Mouse (Mus musculus) midbrain, embryonic 16.5 days (tissue): ENCODE data around the gene Sh3gl1. TPM values are rescaled to one million over a fixed set of nuclear protein-coding genes. Genes with fewer than 3 reads are reported as not detected.

ENCODE experiments used
- ATAC-seq: fragments of 200-750 bp; cut with Nextera tagmentation; 2 replicates; pipeline ENCODE4 v1.8.0; 2017; ENCODE audit warnings: moderate TSS enrichment
- H3K27ac ChIP-seq: fragments of 300-500 bp; sonication (generic); 2 replicates; pipeline ENCODE4 v1.5.1; 2014; ENCODE audit warnings: mild to moderate bottlenecking, low read length, mixed read lengths
- H3K27me3 ChIP-seq: fragments of 300-500 bp; sonication (generic); 2 replicates; pipeline ENCODE4 v1.6.1; 2014; ENCODE audit warnings: low read depth, low read length, mixed read lengths; ENCODE audit not compliant: control insufficient read depth, insufficient read depth
- H3K36me3 ChIP-seq: fragments of 300-500 bp; sonication (generic); 2 replicates; pipeline ENCODE4 v1.6.1; 2014; ENCODE audit warnings: mild to moderate bottlenecking, low read length, moderate library complexity, mixed read lengths; ENCODE audit not compliant: control insufficient read depth, insufficient read depth
- H3K4me1 ChIP-seq: fragments of 300-500 bp; sonication (generic); 2 replicates; pipeline ENCODE4 v1.6.1; 2014; ENCODE audit warnings: mild to moderate bottlenecking, low read length, mixed read lengths; ENCODE audit not compliant: control insufficient read depth, insufficient read depth
- H3K4me2 ChIP-seq: fragments of 300-500 bp; sonication (generic); 2 replicates; pipeline ENCODE4 v1.6.1; 2014; ENCODE audit warnings: mild to moderate bottlenecking, low read length, mixed read lengths
- H3K4me3 ChIP-seq: fragments of 300-500 bp; sonication (generic); 2 replicates; pipeline ENCODE4 v1.5.1; 2014; ENCODE audit warnings: low read depth, mild to moderate bottlenecking, low read length, moderate library complexity, mixed read lengths
- H3K9ac ChIP-seq: fragments of 300-500 bp; sonication (generic); 2 replicates; pipeline ENCODE4 v1.6.1; 2014; ENCODE audit warnings: low read depth, low read length, mixed read lengths
- H3K9me3 ChIP-seq: fragments of 300-500 bp; sonication (generic); replicated peaks from 2 replicates; pipeline ENCODE4 v1.6.1; 2014; ENCODE audit warnings: mild to moderate bottlenecking, low read length, mixed read lengths; ENCODE audit not compliant: control insufficient read depth, poor library complexity, severe bottlenecking
- WGBS: fragments of 180-500 bp; shearing (Covaris S2); extraction: QIAGEN DNeasy Blood & Tissue Kit; methylation state at CpG from one replicate; pipeline ENCODE4 v1.1.7; 2014; 5-methylcytosine and 5-hydroxymethylcytosine counted together
- polyA plus RNA-seq: library from polyadenylated mRNA; unstranded; fragments of >200 nt; fragmentation: Nextera tagmentation; extraction: Ambion mirVana; gene quantifications from 2 replicates; pipeline ENCODE4 v1.2.1, GENCODE M21; 2015

Sh3gl1 gene
- polyA plus RNA-seq, 1 experiment from 2014 or later, result 102 TPM

GRCm38 (mm10) chr17:56003000-56003399 lies 33.4 kb downstream of the Sh3gl1 start:
- H3K27ac ChIP-seq, result no peak overlapping the region
- whole genome bisulfite sequencing, result 96% methylated on average over 3 of the region's 3 CpGs

GRCm38 (mm10) chr17:55999794-56000499 lies 36.5 kb downstream of the Sh3gl1 start:
- peaks cover 18% of the 10 kb centered on the region for H3K36me3 ChIP-seq
- 0 out of 2 replicates have a peak overlapping the region, but pooled peaks have one; percentile 6 for H3K4me2 ChIP-seq
- H3K27ac ChIP-seq, result no peak overlapping the region
- H3K9ac ChIP-seq, result no peak overlapping the region
- WGBS, result 7% methylated on average over 30 of the region's 30 CpGs
- ATAC-seq, result 0 out of 2 replicates have a peak, but pooled peaks have one; percentile 22
- peaks cover 9% of the 10 kb centered on the region for H3K27me3 ChIP-seq
- no peak overlapping the region for H3K4me3 ChIP-seq
- H3K9me3 ChIP-seq, result no peaks in the 10 kb centered on the region
- H3K4me1 ChIP-seq, result no peaks in the 10 kb centered on the region

More at GRCm38 (mm10) chr17:56003000-56003399, 33.4 kb downstream of the Sh3gl1 start:
- Histone ChIP-seq H3K9ac (no peak overlapping the region), H3K4me2 (no peak overlapping the region), H3K9me3 (no peaks in the 10 kb centered on the region), H3K36me3 (no peaks in the 10 kb centered on the region), H3K4me1 (peaks cover 5% of the 10 kb centered on the region; the same call in 1 of the 2 replicates), H3K27me3 (peaks cover 9% of the 10 kb centered on the region), H3K4me3 (no peak overlapping the region)
- ATAC-seq, result no peak

- no peak for ATAC-seq
- Histone ChIP-seq H3K4me2 (no peak overlapping the region), H3K27me3 (peaks cover 8% of the 10 kb centered on the region), H3K27ac (no peak overlapping the region), H3K9me3 (no peaks in the 10 kb centered on the region), H3K4me1 (no peaks in the 10 kb centered on the region), H3K9ac (no peak overlapping the region), H3K4me3 (no peak overlapping the region), H3K36me3 (peaks cover 37% of the 10 kb centered on the region)
- whole genome bisulfite sequencing, result 89% methylated on average over 15 of the region's 15 CpGs
Measured at GRCm38 (mm10) chr17:55996007-55996406, 40.4 kb downstream of the Sh3gl1 start.

GRCm38 (mm10) chr17:55990278-55990898 lies 46.0 kb downstream of the Sh3gl1 start:
- peaks cover 7% of the 10 kb centered on the region for H3K4me1 ChIP-seq
- no peak for ATAC-seq
- 90% methylated on average over 8 of the region's 8 CpGs for WGBS
- no peak overlapping the region for H3K4me2 ChIP-seq
- no peak overlapping the region for H3K4me3 ChIP-seq
- no peak overlapping the region for H3K27ac ChIP-seq
- no peaks in the 10 kb centered on the region for H3K27me3 ChIP-seq
- no peak overlapping the region for H3K9ac ChIP-seq
- peaks cover 22% of the 10 kb centered on the region for H3K36me3 ChIP-seq
- H3K9me3 ChIP-seq, result no peaks in the 10 kb centered on the region

GRCm38 (mm10) chr17:55986030-55986961 lies 50.1 kb downstream of the Sh3gl1 start, which contains the start of gene Fsd1:
Gene Fsd1 (plus strand): TSS chr17:55986509.
- H3K27me3 ChIP-seq, result no peaks in the 10 kb centered on the region
- peak within 1 kb of the TSS; percentile 73 for H3K4me3 ChIP-seq
- peaks cover 3% of the 10 kb centered on the region for H3K36me3 ChIP-seq
- H3K4me2 ChIP-seq, result peak within 1 kb of the TSS; percentile 90
- peak within 1 kb of the TSS; percentile 93 for H3K9ac ChIP-seq
- peak; percentile 86 for ATAC-seq
- 8% methylated on average over 33 of the region's 35 CpGs for WGBS
- no peaks in the 10 kb centered on the region for H3K9me3 ChIP-seq
- peak within 1 kb of the TSS; percentile 75 for H3K27ac ChIP-seq
- peaks cover 7% of the 10 kb centered on the region for H3K4me1 ChIP-seq

GRCm38 (mm10) chr17:55977301-55977700 lies 59.1 kb downstream of the Sh3gl1 start:
- no peak overlapping the region for H3K27ac ChIP-seq
- 71% methylated on average over 3 of the region's 3 CpGs for WGBS

GRCm38 (mm10) chr17:55976255-55976862 lies 60.1 kb downstream of the Sh3gl1 start:
- Histone ChIP-seq H3K36me3 (peaks cover 11% of the 10 kb centered on the region; the same call in 1 of the 2 replicates), H3K4me1 (peaks cover 24% of the 10 kb centered on the region), H3K4me3 (no peak overlapping the region), H3K9me3 (no peaks in the 10 kb centered on the region), H3K27ac (peak overlapping the region; percentile 69), H3K9ac (peak overlapping the region; percentile 43), H3K4me2 (0 out of 2 replicates have a peak overlapping the region, but pooled peaks have one; percentile 17), H3K27me3 (no peaks in the 10 kb centered on the region)
- WGBS, result 17% methylated on average over 13 of the region's 13 CpGs
- peak; percentile 65 for ATAC-seq

More at GRCm38 (mm10) chr17:55977301-55977700, 59.1 kb downstream of the Sh3gl1 start:
- Histone ChIP-seq H3K27me3 (no peaks in the 10 kb centered on the region), H3K4me2 (no peak overlapping the region), H3K36me3 (peaks cover 11% of the 10 kb centered on the region; the same call in 1 of the 2 replicates), H3K4me3 (no peak overlapping the region), H3K9ac (no peak overlapping the region), H3K4me1 (peaks cover 15% of the 10 kb centered on the region), H3K9me3 (no peaks in the 10 kb centered on the region)
- ATAC-seq, result no peak

- no peak for ATAC-seq
- Histone ChIP-seq H3K4me2 (peak overlapping the region; percentile 97), H3K9ac (peak overlapping the region; percentile 94), H3K27ac (peak overlapping the region; percentile 33; the same call in 1 of the 2 replicates), H3K36me3 (peaks cover 15% of the 10 kb centered on the region; the same call in 1 of the 2 replicates), H3K9me3 (no peaks in the 10 kb centered on the region), H3K27me3 (no peaks in the 10 kb centered on the region), H3K4me3 (peak overlapping the region; percentile 77), H3K4me1 (peaks cover 40% of the 10 kb centered on the region)
- WGBS, result 19% methylated on average over 22 of the region's 22 CpGs
Measured at GRCm38 (mm10) chr17:55971453-55971852, 65.0 kb downstream of the Sh3gl1 start.
